Mouse (Mus musculus) bone marrow macrophage, adult 2 months (primary cell): Measurements from ENCODE around the gene Gimap5. TPM values are rescaled to one million over a fixed set of nuclear protein-coding genes. Genes with fewer than 3 reads are reported as not detected.
A peak's percentile ranks its signal among the peaks of the same experiment; 100 is the strongest.

ENCODE experiments used
- H3K27ac ChIP-seq: 2 replicates; pipeline ENCODE4 v1.5.1; 2012; ENCODE audit warnings: low read depth, low read length; ENCODE audit not compliant: insufficient read depth
- H3K4me1 ChIP-seq: 2 replicates; pipeline ENCODE4 v1.6.1; 2012; ENCODE audit warnings: low read length; ENCODE audit not compliant: control insufficient read depth, insufficient read depth
- H3K4me3 ChIP-seq: 2 replicates; pipeline ENCODE4 v1.5.1; 2012; ENCODE audit warnings: mild to moderate bottlenecking, low read length, moderate library complexity; ENCODE audit not compliant: insufficient read depth
- CTCF ChIP-seq: IDR thresholded peaks from 2 replicates; pipeline ENCODE4 v1.5.1; 2012; ENCODE audit warnings: low read depth, mild to moderate bottlenecking, low read length, moderate library complexity
- POLR2A ChIP-seq: IDR thresholded peaks from 2 replicates; pipeline ENCODE4 v1.6.1; 2012; ENCODE audit warnings: mild to moderate bottlenecking, low read depth, low read length, borderline replicate concordance
- polyA plus RNA-seq: library from polyadenylated mRNA; stranded (reverse); fragments of >200 nt; gene quantifications from 2 replicates; pipeline ENCODE4 v1.2.4, GENCODE M21; 2012; ENCODE audit not compliant: missing spikeins, insufficient read depth, insufficient read length

The Gimap5 gene
- polyA plus RNA-seq, 1 experiment = not detected

GRCm38 (mm10) chr6:48738961-48739779 lies 6.8 kb upstream of the Gimap5 start, which contains the start of gene Gimap1:
TSS of gene Gimap1 (plus strand) at chr6:48739054.
- peak within 1 kb of the TSS; percentile 18 for H3K4me3 ChIP-seq
- no peak for TF ChIP-seq CTCF
- TF ChIP-seq POLR2A = no peak
- H3K27ac ChIP-seq = no peak within 1 kb of the TSS
- no peaks in the 10 kb centered on the region for H3K4me1 ChIP-seq

- no peak for TF ChIP-seq POLR2A
- TF ChIP-seq CTCF = no peak
- H3K4me1 ChIP-seq = no peaks in the 10 kb centered on the region
- no peak overlapping the region for H3K27ac ChIP-seq
- H3K4me3 ChIP-seq = no peak overlapping the region
Measured at GRCm38 (mm10) chr6:48739780-48740055, 6.3 kb upstream of the Gimap5 start.

GRCm38 (mm10) chr6:48740501-48741169 lies 5.4 kb upstream of the Gimap5 start:
- no peak for TF ChIP-seq POLR2A
- Histone ChIP-seq H3K4me1 (no peaks in the 10 kb centered on the region), H3K4me3 (no peak overlapping the region), H3K27ac (no peak overlapping the region)

GRCm38 (mm10) chr6:48741273-48741672 lies 4.7 kb upstream of the Gimap5 start:
- Histone ChIP-seq H3K27ac (no peak overlapping the region), H3K4me1 (no peaks in the 10 kb centered on the region), H3K4me3 (no peak overlapping the region)
- TF ChIP-seq POLR2A = no peak
- TF ChIP-seq CTCF = no peak

- no peak overlapping the region for H3K27ac ChIP-seq
- no peak overlapping the region for H3K4me3 ChIP-seq
- TF ChIP-seq CTCF (no peak), POLR2A (no peak)
- H3K4me1 ChIP-seq = no peaks in the 10 kb centered on the region
Measured at GRCm38 (mm10) chr6:48741711-48742206, 4.2 kb upstream of the Gimap5 start.

- H3K4me3 ChIP-seq = no peak overlapping the region
- TF ChIP-seq CTCF (no peak), POLR2A (no peak)
- H3K27ac ChIP-seq = no peak overlapping the region
- no peaks in the 10 kb centered on the region for H3K4me1 ChIP-seq
Measured at GRCm38 (mm10) chr6:48742422-48743351, 3.3 kb upstream of the Gimap5 start.

GRCm38 (mm10) chr6:48745490-48745889 lies 507 bp upstream of the Gimap5 start:
- no peaks in the 10 kb centered on the region for H3K4me1 ChIP-seq
- TF ChIP-seq POLR2A (no peak), CTCF (no peak)
- no peak overlapping the region for H3K4me3 ChIP-seq
- no peak overlapping the region for H3K27ac ChIP-seq

GRCm38 (mm10) chr6:48747091-48747966 lies 1.3 kb downstream of the Gimap5 start:
- TF ChIP-seq CTCF (no peak), POLR2A (no peak)
- no peaks in the 10 kb centered on the region for H3K4me1 ChIP-seq
- no peak overlapping the region for H3K4me3 ChIP-seq
- H3K27ac ChIP-seq = no peak overlapping the region
